Mouse (Mus musculus): ENCODE data around the gene Mosmo. TPM values are rescaled to one million over a fixed set of nuclear protein-coding genes. Genes with fewer than 3 reads are reported as not detected.

Gene Mosmo
- total and polyA plus RNA-seq, 3 experiments: 10.4 to 19.0 (median 14.0) TPM

DNA sequence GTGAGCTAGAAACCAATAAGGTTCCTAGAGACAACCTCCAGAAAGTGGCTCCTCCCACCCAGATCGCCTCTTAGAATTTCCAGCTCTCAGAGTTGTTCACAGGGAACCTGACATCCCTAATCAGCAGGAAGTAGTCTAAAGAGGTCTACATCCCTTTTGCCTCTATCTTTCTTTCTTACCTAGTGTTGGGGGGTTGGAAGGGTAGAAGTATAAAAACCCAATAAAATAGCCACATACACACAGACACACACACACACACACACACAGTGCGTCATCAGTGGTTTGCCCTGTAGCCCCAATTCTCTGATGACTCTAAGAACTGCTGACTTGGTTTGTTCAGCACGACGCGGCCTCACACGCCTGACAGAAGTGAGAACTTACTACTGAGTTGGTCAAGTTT lies 22.2 kb downstream of the Mosmo start:
- H3K27me3 ChIP-seq (replicated peaks): no peaks in the 10 kb centered on the region
- in situ Hi-C loops (cut with MboI; ENCODE audit: low pct_ligation_motif_present, low pct_unique_long_range_greater_than_20kb, low sequenced_read_pairs): no loop called here
- H3K4me3 ChIP-seq (replicated peaks in 1 of 3; ENCODE audit: low read depth in 2 of 3, low read length in 2 of 3, poor library complexity in 1 of 3): no peak overlapping the region
- no peak overlapping the region for H3K27ac ChIP-seq (ENCODE audit: insufficient read depth, low read depth)
- no peak overlapping the region for H3K4me2 ChIP-seq (ENCODE audit: insufficient read depth, low read depth, poor library complexity, severe bottlenecking)
- dilution Hi-C loops (cut with MboI; ENCODE audit: extremely low pct_ligation_motif_present, extremely low pct_unique_long_range_greater_than_20kb, low sequenced_read_pairs): no loop called here
- peaks cover 4% of the 10 kb centered on the region for H3K79me2 ChIP-seq (replicated peaks; ENCODE audit: control insufficient read depth, extremely low read depth, insufficient read depth, poor library complexity, severe bottlenecking)
- TF ChIP-seq MAX (IDR thresholded peaks at IDR 0.05; ENCODE audit: low read length) (no peak), TBP (conservative IDR thresholded peaks at IDR 0.05; ENCODE audit: low read depth, low read length) (no peak), PAX5 (IDR thresholded peaks at IDR 0.05; ENCODE audit: low read length) (no peak), CTCF (conservative IDR thresholded peaks at IDR 0.05 in 1 of 2, IDR thresholded peaks at IDR 0.05 in 1 of 2; ENCODE audit: low read depth in 2 of 2, low read length in 2 of 2) (no peak)
- no peaks in the 10 kb centered on the region for H3K9me3 ChIP-seq (replicated peaks; ENCODE audit: low read length)
- DNase-seq (ENCODE audit: extremely low read depth): no peak
- no peak overlapping the region for H3K9ac ChIP-seq (ENCODE audit: insufficient read depth, low read depth)
- H3K4me1 ChIP-seq (ENCODE audit: control insufficient read depth in 1 of 2, insufficient read depth in 2 of 2): peaks cover 0 to 23% of the 10 kb centered on the region in 2 experiments; a peak in 1 of 4 replicates
- H3K36me3 ChIP-seq (replicated peaks in 1 of 2; ENCODE audit: control insufficient read depth in 1 of 2, insufficient read depth in 1 of 2, low read length in 1 of 2): peaks cover 0 to 27% of the 10 kb centered on the region in 2 experiments

DNA sequence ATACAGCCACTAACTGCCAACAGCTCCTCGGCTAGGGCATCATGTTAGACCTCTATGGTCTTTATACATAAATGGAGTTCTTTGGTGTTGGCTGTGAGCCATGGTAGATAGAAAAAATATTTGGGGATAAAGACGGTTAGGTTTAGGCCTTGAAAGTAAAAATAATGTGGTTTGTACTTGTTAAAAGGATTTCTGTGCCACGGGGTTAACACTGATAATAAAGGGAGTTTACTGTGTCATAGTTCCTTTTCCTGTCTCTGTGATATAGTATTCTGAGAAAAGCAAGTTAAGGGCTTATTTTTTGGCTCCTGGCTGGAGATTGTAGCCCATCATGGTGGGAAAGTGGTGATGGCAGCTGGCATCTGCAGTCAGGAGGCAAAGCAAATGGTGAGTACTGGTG lies 26.5 kb downstream of the Mosmo start:
- no peak overlapping the region for H3K27ac ChIP-seq (ENCODE audit: insufficient read depth, low read depth)
- dilution Hi-C loops (cut with MboI; ENCODE audit: extremely low pct_ligation_motif_present, extremely low pct_unique_long_range_greater_than_20kb, low sequenced_read_pairs): no loop called here
- no peak for DNase-seq (ENCODE audit: extremely low read depth)

DNA sequence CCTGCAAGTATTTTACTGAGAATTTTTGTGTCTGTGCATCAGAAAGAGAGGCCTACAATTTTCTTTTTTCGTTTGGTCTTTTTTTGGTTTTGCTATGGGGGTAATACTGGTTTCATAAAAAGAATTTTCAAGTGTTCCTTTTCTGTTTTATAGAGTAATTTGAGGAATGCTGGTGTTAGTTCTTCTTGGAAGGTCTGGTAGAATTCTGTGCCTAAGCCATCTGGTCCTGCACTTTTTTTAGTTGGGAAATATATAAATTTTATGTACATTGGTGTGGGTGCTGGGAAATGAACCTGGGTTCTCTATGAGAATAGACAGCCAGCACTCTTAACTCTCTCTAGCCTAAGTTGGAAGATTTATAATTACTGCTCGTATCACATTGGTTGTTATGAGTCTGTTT lies 34.7 kb downstream of the Mosmo start:
- peaks cover 3 to 25% of the 10 kb centered on the region in 2 experiments; a peak in 3 of 4 replicates for H3K4me1 ChIP-seq (ENCODE audit: control insufficient read depth in 1 of 2, insufficient read depth in 2 of 2)
- no peak for TF ChIP-seq E2F4 (IDR thresholded peaks at IDR 0.05; ENCODE audit: insufficient replicate concordance, low read depth, low read length)
- TF ChIP-seq EP300 (IDR thresholded peaks at IDR 0.05; ENCODE audit: low read length): no peak
- no peak for TF ChIP-seq ZKSCAN1 (IDR thresholded peaks at IDR 0.05; ENCODE audit: borderline replicate concordance, low read depth, low read length)
- TF ChIP-seq MAZ (IDR thresholded peaks at IDR 0.05; ENCODE audit: low read depth, low read length): no peak
- no peak for TF ChIP-seq KAT2A (IDR thresholded peaks at IDR 0.05; ENCODE audit: insufficient replicate concordance, low read length)
- no peak for TF ChIP-seq PAX5 (IDR thresholded peaks at IDR 0.05; ENCODE audit: low read length)
- TF ChIP-seq HCFC1 (IDR thresholded peaks at IDR 0.05; ENCODE audit: low read depth, low read length): no peak
- no peak for TF ChIP-seq POLR2A (IDR thresholded peaks at IDR 0.05; ENCODE audit: low read depth, low read length)
- TF ChIP-seq MAX (IDR thresholded peaks at IDR 0.05; ENCODE audit: low read length): no peak
- no peak for TF ChIP-seq POLR2AphosphoS2 (IDR thresholded peaks at IDR 0.05; ENCODE audit: low read depth, low read length)
- TF ChIP-seq CHD1 (IDR thresholded peaks at IDR 0.05; ENCODE audit: low read depth, low read length): no peak
- H3K9me3 ChIP-seq (replicated peaks; ENCODE audit: low read length): no peaks in the 10 kb centered on the region
- no peak overlapping the region for H3K4me2 ChIP-seq (ENCODE audit: insufficient read depth, low read depth, poor library complexity, severe bottlenecking)
- H3K79me2 ChIP-seq (replicated peaks; ENCODE audit: control insufficient read depth, extremely low read depth, insufficient read depth, poor library complexity, severe bottlenecking): peaks cover 18% of the 10 kb centered on the region
- H3K27me3 ChIP-seq (replicated peaks): no peaks in the 10 kb centered on the region
- no peak overlapping the region for H3K4me3 ChIP-seq (replicated peaks in 1 of 3; ENCODE audit: low read depth in 2 of 3, low read length in 2 of 3, poor library complexity in 1 of 3)
- peaks cover 0 to 6% of the 10 kb centered on the region in 2 experiments for H3K36me3 ChIP-seq (replicated peaks in 1 of 2; ENCODE audit: control insufficient read depth in 1 of 2, insufficient read depth in 1 of 2, low read length in 1 of 2)
- H3K9ac ChIP-seq (ENCODE audit: insufficient read depth, low read depth): no peak overlapping the region
- dilution Hi-C loops (cut with MboI; ENCODE audit: extremely low pct_ligation_motif_present, extremely low pct_unique_long_range_greater_than_20kb, low sequenced_read_pairs): no loop called here
- no peak overlapping the region for H3K27ac ChIP-seq (ENCODE audit: insufficient read depth, low read depth)
- no peak for DNase-seq (ENCODE audit: extremely low read depth)
- in situ Hi-C loops (cut with MboI; ENCODE audit: low pct_ligation_motif_present, low pct_unique_long_range_greater_than_20kb, low sequenced_read_pairs): no loop called here

More for the DNA sequence above, 26.5 kb downstream of the Mosmo start:
- Histone ChIP-seq H3K4me1 (ENCODE audit: control insufficient read depth in 1 of 2, insufficient read depth in 2 of 2) (peaks cover 0 to 16% of the 10 kb centered on the region in 2 experiments; a peak in 1 of 4 replicates), H3K36me3 (replicated peaks in 1 of 2; ENCODE audit: control insufficient read depth in 1 of 2, insufficient read depth in 1 of 2, low read length in 1 of 2) (peaks cover 0 to 11% of the 10 kb centered on the region in 2 experiments), H3K27me3 (replicated peaks) (no peaks in the 10 kb centered on the region), H3K4me2 (ENCODE audit: insufficient read depth, low read depth, poor library complexity, severe bottlenecking) (no peak overlapping the region), H3K9me3 (replicated peaks; ENCODE audit: low read length) (no peaks in the 10 kb centered on the region), H3K9ac (ENCODE audit: insufficient read depth, low read depth) (no peak overlapping the region), H3K4me3 (replicated peaks in 1 of 3; ENCODE audit: low read depth in 2 of 3, low read length in 2 of 3, poor library complexity in 1 of 3) (no peak overlapping the region), H3K79me2 (replicated peaks; ENCODE audit: control insufficient read depth, extremely low read depth, insufficient read depth, poor library complexity, severe bottlenecking) (no peaks in the 10 kb centered on the region; the same call in none of the 2 replicates)
- in situ Hi-C loops (cut with MboI; ENCODE audit: low pct_ligation_motif_present, low pct_unique_long_range_greater_than_20kb, low sequenced_read_pairs): no loop called here
- TF ChIP-seq PAX5 (IDR thresholded peaks at IDR 0.05; ENCODE audit: low read length) (no peak), BHLHE40 (IDR thresholded peaks at IDR 0.05; ENCODE audit: low read depth, low read length) (no peak), NELFE (IDR thresholded peaks at IDR 0.05; ENCODE audit: low read depth, low read length) (no peak), ZC3H11A (IDR thresholded peaks at IDR 0.05; ENCODE audit: low read depth, low read length) (no peak), JUND (conservative IDR thresholded peaks at IDR 0.05; ENCODE audit: low read depth, low read length) (no peak), EP300 (IDR thresholded peaks at IDR 0.05; ENCODE audit: low read length) (no peak), RCOR1 (conservative IDR thresholded peaks at IDR 0.05; ENCODE audit: low read depth, low read length) (no peak), CHD2 (IDR thresholded peaks at IDR 0.05; ENCODE audit: low read length) (no peak), USF1 (IDR thresholded peaks at IDR 0.05; ENCODE audit: low read depth, low read length) (no peak), POLR2A (IDR thresholded peaks at IDR 0.05; ENCODE audit: low read depth, low read length) (no peak), USF2 (conservative IDR thresholded peaks at IDR 0.05; ENCODE audit: low read depth, low read length) (no peak), KAT2A (IDR thresholded peaks at IDR 0.05; ENCODE audit: insufficient replicate concordance, low read length) (no peak), MEF2A (IDR thresholded peaks at IDR 0.05; ENCODE audit: borderline replicate concordance, low read depth, low read length) (no peak), CHD1 (IDR thresholded peaks at IDR 0.05; ENCODE audit: low read depth, low read length) (no peak)

All from CH12.LX (cell line).